Mouse (Mus musculus): ENCODE results near the gene Lpar1.

Lpar1 gene

DNA sequence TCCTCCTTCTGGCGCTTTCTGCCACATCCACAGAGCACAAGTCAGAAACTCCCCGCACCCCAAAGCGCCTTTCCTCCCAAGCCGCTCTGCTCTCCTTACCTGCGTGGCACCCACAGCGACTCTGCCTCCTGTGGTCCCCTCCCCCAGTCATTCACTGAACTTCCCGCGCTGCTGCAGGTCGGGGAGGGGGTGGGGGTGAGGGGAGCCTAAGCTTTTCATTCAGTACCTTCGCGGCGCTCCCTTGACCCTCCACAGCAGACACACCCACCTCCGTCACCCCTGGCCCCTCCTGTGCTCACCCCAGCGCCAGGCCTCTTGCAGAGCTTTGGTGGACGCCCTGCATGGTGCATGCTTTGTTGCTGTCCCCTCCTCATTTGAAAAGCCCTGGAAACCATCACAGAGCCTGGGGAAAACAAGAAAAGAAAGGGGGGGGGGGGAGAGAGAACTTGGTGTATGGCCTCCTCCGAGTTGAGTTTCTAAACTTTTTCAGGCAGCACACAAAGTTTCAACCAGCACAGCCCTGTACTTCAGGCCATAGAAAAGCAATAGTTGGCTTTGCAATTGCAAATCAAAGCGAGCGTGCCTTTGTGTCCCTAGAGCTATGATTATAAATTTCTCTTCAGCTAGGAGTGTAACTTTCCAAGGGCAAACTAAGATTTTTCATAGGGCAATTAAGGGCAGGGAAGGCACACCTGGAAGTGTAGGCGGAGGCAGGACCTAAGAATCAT, at the start of gene Lpar1:
Gene Lpar1, minus strand, starts transcription at position 268 of the 728 bp plus-strand sequence.
- DNase-seq (ENCODE audit: low spot score in 2 of 2), result no peak

DNA sequence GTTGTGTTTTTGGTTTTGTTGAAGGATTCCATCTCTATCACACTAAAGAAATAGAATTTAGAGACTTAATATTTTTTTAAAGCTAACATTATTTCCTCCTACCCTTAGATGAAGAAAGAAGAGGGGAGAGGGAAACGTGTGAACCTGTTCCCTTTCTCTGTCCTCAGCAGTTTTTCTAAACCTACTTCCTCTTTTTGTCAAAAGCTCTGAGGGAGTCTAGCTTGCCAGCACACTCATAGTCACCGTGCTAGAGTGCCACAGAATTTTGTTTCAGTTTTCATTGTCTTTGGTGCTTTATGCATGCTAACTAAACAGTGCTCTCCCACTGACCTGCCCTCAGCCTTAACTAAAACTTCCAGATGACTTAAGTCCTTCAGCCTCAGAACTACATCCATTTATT, 32.2 kb upstream of the Lpar1 start:
- peak; percentile 49 to 59 for DNase-seq (ENCODE audit: low spot score in 2 of 2)

DNA sequence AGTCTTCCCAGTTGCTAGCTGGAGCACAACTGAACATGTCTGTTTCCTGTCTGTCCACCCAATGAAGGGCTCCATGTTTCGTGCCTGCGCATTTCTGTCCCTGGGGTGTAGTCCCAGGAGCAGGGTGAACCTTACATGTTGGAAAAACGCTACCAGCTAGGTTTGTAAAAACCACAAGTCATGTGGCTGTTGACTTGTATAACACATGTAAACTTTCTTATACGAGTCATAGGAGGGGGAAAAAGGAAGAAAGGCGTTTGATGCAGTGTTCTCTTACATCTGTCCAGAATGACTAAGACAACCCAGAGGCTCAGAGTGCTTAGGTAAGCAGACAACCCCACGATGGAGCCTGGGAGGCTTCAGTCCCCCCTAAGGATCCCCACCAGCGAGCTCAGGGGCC, 27.5 kb upstream of the Lpar1 start:
- DNase-seq (ENCODE audit: low spot score in 2 of 2), result no peak

DNA sequence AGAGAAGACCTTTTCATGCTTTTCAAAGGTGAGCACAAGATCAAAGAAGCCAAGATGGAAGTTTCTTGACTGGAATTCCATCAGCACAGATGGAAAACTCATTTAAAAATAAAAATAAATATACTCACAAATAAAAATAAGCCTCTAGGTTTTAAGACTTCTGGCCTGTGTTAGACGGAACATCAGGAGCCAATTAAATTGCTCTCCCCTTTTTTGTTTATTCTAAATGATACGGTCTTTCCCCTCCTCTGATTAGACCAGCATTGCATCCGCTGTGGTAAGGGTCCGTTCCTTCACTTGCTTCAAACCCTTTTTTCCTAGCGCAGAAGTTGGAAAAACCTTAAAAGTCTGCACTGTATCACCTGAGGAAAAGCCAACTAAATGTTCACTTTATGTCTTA, 26.8 kb upstream of the Lpar1 start:
- no peak for DNase-seq (ENCODE audit: low spot score in 2 of 2)

DNA sequence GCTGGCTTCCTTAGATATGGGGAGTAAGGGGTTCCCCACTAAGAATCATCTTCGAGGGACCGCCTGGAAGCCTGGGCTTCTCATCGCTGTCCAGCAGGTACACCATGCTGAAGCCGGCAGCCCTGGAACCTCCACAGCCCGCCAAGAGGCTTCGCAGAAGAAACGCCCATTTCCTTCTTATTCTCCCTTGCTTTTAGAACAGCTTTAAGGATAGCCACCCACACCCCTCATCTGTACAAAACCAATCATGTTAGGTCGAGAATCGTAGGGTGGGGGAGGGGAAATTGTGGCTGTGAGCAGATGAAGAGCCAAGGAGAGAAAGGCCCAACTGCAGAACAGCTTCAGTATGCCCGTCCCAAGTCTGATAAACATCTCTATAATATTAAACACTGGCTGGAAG, 26.4 kb upstream of the Lpar1 start:
- DNase-seq (ENCODE audit: low spot score in 2 of 2), result no peak

DNA sequence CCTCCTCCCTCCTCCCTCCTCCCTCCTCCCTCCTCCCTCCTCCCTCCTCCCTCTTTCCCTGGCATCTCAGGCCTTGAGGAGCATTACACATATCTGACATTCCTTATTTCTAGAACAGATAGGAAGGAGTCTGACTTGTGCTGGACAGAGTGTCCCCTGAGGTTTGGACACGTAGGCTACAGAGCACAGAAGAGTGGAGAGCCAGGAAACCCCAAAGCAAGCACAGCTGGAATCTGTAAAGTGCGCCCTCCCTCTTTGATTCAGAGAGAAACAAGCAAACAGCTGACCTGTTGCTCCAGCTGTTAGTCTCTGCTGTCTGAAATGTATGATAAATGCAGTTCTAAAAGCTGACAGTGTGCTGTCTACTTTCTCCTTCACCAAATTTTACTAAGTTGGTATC, 24.8 kb upstream of the Lpar1 start:
- no peak for DNase-seq (ENCODE audit: low spot score in 2 of 2)

DNA sequence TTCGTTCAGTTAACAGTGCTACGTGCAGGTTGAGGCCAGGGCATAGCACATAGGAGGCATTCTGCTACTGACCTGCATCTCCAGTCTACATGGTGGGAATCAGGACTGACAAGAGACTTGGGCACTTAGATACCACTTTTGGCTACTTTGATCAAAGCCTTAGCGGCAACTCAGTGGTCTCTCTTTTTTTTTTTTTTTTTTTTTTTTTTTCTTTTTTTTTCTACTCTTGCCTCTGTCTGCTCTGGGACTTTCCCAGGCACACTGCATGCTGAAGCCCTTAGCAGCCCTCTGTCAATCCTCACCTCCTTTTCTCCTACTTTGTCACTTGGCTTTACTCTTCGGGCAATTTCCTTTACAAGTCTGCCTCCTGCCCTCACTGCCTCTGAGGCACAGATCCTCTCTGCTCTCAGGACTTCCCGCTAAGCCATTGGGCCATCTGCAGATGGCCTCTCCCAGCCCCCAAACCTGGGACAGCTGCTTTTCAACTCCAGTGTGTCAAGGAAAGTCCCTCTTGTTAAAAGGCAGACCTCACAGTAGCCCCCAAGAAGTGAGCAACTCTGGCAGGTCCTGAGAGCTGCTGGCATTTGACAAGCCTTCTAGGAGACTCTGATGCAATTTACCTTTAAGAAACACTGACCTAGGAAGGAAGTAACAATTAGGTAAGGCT, 23.8 kb upstream of the Lpar1 start:
- no peak for DNase-seq (ENCODE audit: low spot score in 2 of 2)

DNA sequence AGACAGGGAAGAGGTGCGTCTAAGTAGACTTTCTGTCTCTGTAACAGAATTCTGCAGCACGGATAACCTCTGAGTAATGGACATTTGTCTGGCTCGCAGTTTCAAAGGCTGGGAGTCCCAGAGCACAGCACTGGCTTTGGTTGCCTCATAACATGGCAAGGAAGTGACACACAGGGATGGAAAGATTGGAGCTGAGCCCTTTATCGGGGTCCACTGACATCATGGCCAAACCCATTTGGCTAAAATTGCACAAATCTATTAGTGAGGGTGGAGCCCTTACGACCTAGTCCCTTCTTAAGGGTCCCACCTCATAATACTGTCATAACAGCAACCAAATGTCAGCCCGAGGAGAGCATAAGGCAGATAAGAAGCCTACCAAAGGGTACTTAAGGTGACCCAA, 22.1 kb upstream of the Lpar1 start:
- no peak for DNase-seq (ENCODE audit: low spot score in 2 of 2)

DNA sequence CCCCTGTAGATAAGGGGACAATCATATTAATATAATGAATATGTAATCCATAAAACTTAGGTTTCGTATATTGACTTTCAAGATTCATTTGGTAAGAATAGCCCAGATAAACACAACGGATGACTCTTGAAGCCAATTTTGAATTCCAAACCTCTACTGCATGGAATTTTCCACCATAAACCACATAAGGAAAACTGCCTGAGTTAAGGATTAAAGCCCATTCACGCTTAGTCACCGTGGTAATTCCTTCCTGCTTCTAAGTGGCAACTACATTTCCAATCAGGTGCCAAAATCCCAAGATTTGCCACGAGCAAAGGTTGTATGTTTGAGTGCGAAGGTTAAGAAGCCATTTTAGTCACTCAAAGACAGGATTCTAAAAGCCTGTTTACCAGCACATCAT, 20.3 kb upstream of the Lpar1 start:
- no peak for DNase-seq (ENCODE audit: low spot score in 2 of 2)

DNA sequence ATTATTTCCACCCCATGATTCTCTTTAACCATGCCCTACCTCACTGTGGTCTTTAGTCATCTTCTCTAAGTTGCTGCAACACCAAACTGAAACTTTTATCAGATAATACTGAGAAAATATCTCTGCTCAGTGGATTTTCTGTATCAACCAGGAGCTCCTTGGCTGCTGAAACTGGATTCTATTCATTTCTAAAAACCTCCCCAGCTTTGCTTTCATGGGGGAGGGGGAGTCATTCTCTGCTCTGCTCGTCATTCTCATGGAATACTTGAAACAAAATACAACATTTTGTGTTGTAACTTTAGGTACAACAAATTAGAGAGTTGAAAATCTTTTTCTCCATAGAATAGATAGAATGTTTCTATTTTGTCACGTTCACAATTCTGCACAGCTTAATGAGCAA, 18.7 kb upstream of the Lpar1 start:
- no peak for DNase-seq (ENCODE audit: low spot score in 2 of 2)

DNA sequence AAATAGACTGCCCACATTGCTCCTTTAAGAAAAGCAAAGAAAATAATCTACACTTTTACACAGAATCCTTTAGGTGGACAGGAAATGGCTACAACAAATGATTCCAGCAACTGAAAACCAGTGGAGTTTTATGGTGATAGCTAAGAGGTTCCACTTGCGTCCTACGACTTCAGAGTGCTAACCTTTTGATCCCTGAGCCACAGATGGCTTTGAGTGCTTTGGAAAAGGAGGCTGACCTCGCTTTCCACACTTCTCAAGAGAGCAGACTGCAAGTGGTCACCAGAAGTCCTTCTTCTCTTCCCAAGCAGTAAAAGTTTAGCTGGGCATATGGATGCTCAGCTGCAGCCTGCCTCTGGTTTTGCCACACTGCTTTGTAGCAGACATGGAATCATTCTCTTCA, 18.0 kb upstream of the Lpar1 start:
- no peak for DNase-seq (ENCODE audit: low spot score in 2 of 2)

DNA sequence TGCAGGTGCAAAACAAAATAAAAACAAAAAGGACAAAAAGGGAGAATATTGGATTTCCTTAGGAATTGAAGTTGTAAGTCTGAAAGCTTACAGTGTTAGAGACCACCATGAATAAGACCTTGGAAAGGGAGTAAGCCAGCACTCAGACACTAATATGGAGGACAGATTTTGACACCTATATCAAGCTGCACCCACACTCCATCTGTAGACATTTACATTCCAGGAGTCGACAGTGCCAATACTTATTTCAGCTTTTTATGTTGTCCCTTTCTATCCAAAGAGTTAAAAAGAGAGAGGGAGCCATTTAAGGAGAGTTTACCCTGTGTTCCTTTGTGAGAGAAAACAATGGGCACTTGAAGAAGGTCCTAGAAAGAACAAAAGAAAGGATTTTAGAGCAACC, 17.5 kb upstream of the Lpar1 start:
- no peak for DNase-seq (ENCODE audit: low spot score in 2 of 2)

DNA sequence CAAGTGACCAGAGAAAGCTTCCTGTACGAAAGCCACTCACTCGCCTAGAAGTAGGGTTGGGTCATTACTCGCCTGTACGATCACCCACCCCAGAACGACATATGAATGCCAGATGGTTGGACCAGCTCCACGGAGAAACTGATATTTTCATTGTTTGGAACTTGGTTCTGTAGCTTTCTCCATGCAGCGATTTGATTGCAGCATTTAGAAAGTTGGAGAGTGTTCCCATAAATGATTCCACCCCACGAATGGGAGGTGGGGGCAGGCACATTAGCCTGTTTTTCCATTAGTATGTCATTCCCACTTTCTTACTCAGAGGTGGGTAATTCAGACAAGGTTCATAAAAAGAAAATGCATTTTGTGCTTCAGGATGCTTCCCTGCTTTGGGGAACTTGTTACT, 14.8 kb upstream of the Lpar1 start:
- DNase-seq (ENCODE audit: low spot score in 2 of 2), result no peak

DNA sequence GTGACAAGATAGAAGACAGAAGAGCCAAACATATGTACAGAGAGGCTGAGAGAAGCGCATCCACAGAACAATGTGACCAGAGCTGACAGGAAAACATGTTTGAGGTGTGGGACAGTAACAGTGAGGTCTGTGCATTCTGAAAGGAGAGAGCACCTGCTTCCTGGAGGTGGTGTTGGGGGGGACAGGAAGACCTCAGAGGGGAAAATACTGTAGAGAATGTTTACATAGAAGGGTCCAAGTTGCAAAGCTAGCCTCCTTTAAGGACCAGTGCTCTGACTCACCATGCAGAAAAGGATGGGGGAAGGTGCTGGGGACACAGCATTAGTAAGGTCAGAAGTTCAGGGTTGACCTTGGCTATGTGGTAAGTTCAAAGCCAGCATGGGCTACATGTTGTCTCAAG, 9.1 kb upstream of the Lpar1 start:
- DNase-seq (ENCODE audit: low spot score in 2 of 2), result no peak

DNA sequence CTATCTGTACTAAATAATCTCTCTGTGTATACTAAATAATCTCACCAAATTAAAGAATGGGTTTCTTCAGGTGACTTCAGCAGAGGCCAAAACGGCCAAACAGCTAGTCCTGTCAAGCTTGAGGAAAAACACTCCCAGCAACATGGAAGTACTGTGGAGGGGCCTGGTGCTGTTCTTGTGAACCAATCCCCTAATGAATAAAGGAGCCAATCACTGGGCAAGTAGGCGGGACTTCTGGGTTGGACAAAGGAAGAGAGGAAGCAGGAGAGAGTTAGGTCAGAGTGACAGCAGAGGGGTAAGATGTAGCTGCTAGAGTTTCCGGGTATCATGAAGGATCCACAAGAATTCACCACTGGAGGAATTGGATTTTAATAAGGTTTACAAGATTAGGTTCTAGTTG, 3.3 kb upstream of the Lpar1 start:
- no peak for DNase-seq (ENCODE audit: low spot score in 2 of 2)

DNA sequence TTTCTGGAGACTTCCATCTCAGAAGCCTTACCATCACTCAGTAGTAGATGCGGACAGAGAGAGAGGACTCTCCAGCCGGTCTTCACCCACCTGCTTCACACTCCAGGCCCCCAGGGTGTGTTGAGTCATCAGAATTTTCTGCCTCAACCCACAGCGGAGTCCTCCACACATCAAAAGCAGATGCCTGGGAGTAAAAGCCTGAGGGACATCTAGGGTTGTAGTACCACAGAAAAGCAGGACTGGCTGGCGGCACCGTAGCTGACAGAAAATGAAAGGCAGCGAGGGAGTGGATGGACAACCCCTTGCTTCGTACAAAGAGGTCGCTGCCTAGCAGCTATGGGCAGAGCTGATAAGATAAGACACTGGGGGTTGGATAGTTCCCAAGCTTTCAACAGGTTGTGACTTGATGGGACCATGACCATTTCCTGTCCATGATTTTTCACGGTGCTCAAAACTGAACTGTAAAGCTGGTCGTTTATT, 701 bp upstream of the Lpar1 start:
- DNase-seq (ENCODE audit: low spot score in 2 of 2), result no peak

DNA sequence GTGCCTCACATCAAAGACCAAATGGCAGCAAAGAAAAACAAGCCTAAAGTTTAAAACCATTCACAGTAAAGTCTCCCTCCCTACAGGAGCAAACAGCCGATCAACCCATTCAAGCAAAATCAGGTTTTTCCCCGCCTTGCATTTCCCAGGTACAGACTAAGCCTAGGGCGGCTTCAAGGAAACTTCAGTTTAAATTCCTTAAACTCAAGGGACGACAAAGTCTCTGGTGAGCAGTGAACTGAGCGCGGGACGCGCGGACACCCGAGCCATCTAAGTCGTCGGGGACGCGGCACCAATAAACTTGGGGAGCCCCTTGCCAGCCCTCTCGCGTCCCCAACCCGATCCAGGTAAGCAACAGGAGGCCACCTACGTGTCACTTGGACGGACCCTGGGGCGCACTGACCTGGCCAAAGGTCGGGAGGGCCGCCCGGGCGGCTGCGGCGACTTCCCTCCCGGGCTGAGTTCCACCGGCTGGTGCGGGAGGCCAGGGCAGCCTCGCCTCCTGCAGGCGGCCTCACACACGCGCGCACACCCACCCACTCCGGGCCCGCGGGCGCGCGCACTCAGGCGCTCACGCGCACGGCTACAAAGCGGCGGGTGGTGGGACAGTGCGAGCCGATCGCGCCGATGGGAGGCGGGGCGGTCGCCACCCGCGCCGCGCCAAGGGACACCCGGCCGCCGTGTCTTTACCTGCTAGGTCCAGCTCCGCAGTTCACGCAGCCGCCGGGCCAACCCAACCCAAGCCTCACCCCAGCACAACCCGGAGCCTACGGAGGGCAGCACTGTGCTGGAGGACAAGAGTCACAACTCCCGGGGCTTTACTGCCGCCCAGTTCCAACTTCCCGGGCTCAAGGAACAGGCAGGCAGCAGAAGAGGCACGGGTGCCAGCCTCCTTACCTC, 717 bp downstream of the Lpar1 start:
- DNase-seq (ENCODE audit: low spot score in 2 of 2), result peak; percentile 18 to 27

DNA sequence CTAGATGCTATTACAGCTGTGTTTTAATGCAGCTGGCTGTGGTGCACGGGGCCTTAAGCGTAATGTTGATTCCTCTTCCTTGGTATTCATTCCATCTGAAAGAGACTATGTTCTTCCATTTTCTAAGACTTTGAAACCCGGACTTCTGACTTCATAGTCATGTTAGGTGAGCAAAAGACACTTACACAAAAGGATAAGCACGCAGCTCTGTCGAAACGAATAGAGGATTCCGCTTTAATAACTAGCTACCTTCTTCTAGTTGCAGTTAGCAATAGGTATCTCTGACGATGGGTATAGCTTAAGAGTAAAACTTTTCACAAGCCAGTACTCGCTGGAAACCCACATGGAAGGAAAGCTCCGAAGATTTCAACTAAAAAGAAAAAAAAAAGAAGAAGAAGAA, 1.5 kb downstream of the Lpar1 start:
- DNase-seq (ENCODE audit: low spot score in 2 of 2), result no peak

DNA sequence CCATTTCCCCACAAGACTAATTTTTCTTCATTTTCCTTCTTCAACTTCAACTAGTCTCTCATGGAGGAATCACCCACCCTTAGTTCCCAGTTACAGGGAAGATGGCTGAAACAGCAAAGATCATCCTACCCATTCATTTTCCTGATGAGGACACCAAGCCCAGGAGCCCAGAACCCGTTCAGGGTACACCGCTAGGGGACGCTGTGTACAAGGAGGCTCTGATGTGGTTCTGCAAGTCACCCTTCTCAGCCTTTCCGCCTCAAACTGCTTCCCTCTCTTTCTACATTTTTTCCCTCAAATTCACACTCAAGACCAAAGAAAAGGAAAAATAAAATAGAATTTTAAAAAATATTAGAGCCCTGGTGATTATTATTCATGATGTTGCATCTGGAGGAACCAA, 1.9 kb downstream of the Lpar1 start:
- peak; percentile 24 to 49 for DNase-seq (ENCODE audit: low spot score in 2 of 2)

DNA sequence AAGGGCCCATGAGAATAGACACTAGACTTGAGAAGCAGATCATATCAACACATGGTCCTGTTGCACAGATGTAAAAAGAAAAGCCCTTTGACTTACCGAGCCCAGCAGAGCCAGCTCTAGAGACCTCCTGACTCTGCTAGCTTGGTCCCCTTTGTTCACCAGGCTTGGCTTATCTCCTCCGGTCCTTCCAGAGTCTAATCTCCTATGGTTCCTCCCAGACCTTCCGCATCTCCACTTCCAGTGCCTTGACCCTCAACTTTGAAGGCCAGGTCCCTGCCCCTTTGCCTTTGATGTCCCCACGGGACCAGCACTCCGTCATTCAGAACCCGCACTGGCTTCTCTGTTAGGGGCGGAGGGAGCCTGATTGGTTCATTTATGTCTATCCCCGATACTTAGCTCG, 6.0 kb downstream of the Lpar1 start:
- no peak for DNase-seq (ENCODE audit: low spot score in 2 of 2)

DNA sequence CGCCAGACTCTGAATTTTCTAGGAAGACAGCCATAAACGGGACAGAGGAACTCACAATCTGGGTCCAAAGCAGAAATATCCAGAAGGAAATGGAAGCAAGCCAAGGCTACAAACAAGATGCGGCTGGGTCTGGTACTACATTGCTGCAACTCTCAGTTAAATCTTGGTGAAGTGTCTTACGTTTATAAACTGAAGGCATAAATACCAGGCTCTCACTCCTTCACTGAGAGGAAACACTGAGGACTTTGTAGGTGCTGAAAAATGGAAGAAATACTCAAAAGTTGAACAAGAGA, 6.5 kb downstream of the Lpar1 start:
- no peak for DNase-seq (ENCODE audit: low spot score in 2 of 2)

DNA sequence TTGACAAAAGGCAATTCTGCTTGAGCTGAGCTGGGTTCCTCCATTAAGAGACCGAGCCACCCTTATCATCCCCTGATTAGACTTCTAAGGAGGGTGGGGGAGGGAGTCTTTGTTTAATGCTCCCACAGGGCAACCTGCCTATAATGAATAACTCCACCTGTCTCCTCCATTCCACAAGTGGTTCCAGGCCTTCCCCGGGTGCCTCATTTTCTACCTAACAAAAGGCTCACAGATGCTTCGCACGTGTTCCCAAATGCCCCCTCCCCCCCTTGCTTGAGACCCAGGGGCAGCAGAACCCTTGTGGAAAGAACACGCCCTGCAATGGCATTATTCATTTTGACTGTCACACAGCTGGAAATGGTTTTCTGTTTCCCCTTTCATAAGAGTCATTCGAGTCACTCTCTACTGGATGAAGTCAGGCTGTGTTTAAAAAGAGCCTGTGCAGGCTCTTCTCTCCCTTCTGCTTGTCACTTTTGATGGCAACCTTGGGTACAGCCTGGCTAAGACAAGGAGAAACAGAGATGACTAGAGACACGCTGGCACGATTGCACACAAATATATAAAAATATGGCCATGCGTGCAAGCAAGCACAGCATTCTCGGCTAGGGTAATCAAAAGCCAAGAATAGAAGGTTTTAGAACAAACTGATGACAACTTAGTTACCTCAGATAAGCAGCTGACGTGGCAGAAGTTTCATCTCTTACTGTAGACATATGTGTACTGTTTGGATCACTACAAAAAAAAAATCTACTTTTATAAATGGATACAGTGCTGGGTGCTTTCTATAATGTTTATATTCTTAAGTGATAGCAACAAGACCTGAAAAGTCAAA, 7.0 kb downstream of the Lpar1 start:
- DNase-seq (ENCODE audit: low spot score in 2 of 2), result no peak
